Mouse (Mus musculus): Measurements from ENCODE around the gene Fbxo34. TPM values are rescaled to one million over a fixed set of nuclear protein-coding genes. Genes with fewer than 3 reads are reported as not detected.

Fbxo34 gene
- polyA plus RNA-seq, 1 experiment from 2014 or later, result 19.8 TPM

DNA sequence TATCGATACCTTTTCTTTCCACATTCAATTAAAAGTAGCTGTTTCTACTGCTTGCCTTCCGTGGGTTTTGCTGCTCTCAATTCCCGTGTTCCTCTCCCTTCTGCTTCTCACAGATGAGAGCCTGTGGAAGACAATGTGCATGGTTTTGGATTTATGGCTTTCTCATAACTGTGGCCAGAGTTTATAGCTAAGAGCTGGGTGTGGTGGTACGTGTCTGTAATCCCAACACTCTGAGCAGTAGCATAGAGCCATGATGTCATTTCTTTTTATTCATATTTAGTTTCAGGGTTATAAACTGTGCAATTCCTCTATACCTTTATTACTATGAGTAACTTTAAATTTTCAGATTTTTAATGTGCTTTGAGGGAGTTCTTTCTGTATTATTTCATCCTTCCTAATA lies 60.0 kb downstream of the Fbxo34 start:
- no peak for DNase-seq (ENCODE audit: low spot score)
- no peak overlapping the region for H3K27ac ChIP-seq
- WGBS, result 93% methylated on average over 4 of the region's 4 CpGs

GRCm38 (mm10) chr14:47513606-47514005 lies 63.4 kb downstream of the Fbxo34 start:
- Histone ChIP-seq H3K27me3 (ENCODE audit: insufficient read depth, poor library complexity, severe bottlenecking) (no peaks in the 10 kb centered on the region), H3K27ac (no peak overlapping the region), H3K4me3 (no peak overlapping the region), H3K4me1 (replicated peaks) (no peaks in the 10 kb centered on the region), H3K9me3 (no peaks in the 10 kb centered on the region), H3K36me3 (no peaks in the 10 kb centered on the region; the same call in 1 of the 2 replicates)
- WGBS, result 92% methylated on average over 3 of the region's 3 CpGs
- no peak for DNase-seq (ENCODE audit: low spot score)

More for the DNA sequence above, 60.0 kb downstream of the Fbxo34 start:
- Histone ChIP-seq H3K4me3 (no peak overlapping the region), H3K27me3 (ENCODE audit: insufficient read depth, poor library complexity, severe bottlenecking) (no peaks in the 10 kb centered on the region), H3K36me3 (peaks cover 11% of the 10 kb centered on the region), H3K4me1 (replicated peaks) (no peaks in the 10 kb centered on the region), H3K9me3 (no peaks in the 10 kb centered on the region)

DNA sequence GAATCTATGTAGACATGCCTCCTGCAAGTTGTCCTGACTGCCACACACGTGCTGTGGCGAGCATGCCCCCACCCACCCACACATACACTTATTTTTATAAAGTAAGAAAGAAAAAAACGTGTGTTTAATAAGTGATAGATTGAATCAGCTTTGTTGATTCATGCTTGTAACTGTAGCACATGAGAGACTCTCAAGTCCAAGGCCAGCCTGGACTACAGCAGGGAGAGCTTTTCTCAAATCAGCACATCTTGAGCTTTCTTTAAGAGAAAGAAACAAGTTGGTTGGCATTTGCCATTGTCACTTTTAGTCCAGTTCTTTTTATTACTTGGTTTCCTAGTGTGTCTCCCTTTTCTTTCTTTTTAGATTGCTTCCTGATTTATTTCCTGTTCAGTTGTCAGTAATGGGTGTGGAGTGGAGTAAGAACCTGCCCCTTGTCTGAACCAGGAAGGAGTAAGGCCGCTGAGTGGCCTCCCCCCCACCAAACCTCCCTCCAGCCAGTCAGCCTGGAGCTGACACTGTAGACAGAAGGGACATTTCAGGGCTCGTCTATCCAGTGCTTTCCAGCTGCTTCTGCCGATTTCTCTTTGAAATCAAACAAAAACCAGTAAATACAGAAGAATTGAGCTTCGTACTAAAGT lies 64.7 kb downstream of the Fbxo34 start:
- no peak for DNase-seq (ENCODE audit: low spot score)
- H3K27ac ChIP-seq, result no peak overlapping the region

GRCm38 (mm10) chr14:47515636-47516035 lies 65.4 kb downstream of the Fbxo34 start:
- H3K36me3 ChIP-seq, result no peaks in the 10 kb centered on the region; the same call in 1 of the 2 replicates
- no peaks in the 10 kb centered on the region for H3K9me3 ChIP-seq
- 87% methylated on average over 8 of the region's 8 CpGs for WGBS
- no peak overlapping the region for H3K27ac ChIP-seq
- no peaks in the 10 kb centered on the region for H3K4me1 ChIP-seq (replicated peaks)
- no peaks in the 10 kb centered on the region for H3K27me3 ChIP-seq (ENCODE audit: insufficient read depth, poor library complexity, severe bottlenecking)
- no peak overlapping the region for H3K4me3 ChIP-seq
- DNase-seq (ENCODE audit: low spot score), result no peak

More for the DNA sequence above, 64.7 kb downstream of the Fbxo34 start:
- no peaks in the 10 kb centered on the region for H3K4me1 ChIP-seq (replicated peaks)
- WGBS, result 77% methylated on average over 7 of the region's 7 CpGs
- H3K27me3 ChIP-seq (ENCODE audit: insufficient read depth, poor library complexity, severe bottlenecking), result no peaks in the 10 kb centered on the region
- H3K4me3 ChIP-seq, result no peak overlapping the region
- no peaks in the 10 kb centered on the region for H3K9me3 ChIP-seq
- H3K36me3 ChIP-seq, result no peaks in the 10 kb centered on the region; the same call in 1 of the 2 replicates

DNA sequence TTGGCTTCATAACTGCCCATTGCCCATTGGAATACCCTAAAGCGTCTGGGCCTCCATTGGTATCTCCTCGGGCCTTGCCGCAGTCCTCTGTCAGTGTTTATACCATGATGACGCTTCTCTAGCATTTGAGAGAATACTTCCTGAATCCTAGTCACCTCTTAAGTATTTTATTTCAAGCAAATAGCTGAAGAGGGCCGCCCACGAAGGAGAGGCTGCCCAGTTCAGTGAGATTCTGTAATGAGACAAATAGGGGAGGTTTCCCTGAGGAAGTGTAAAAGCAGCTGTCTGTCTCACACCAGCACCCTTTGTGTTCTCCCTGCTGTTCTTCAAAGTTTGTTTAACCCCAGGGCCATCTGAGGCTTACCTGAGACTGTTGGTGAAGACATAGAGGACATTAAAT lies 66.5 kb downstream of the Fbxo34 start:
- no peak for DNase-seq (ENCODE audit: low spot score)
- Histone ChIP-seq H3K4me1 (replicated peaks) (no peaks in the 10 kb centered on the region), H3K4me3 (no peak overlapping the region), H3K9me3 (no peaks in the 10 kb centered on the region), H3K27ac (no peak overlapping the region), H3K27me3 (ENCODE audit: insufficient read depth, poor library complexity, severe bottlenecking) (no peaks in the 10 kb centered on the region), H3K36me3 (no peaks in the 10 kb centered on the region)
- WGBS, result 87% methylated on average over 6 of the region's 6 CpGs

DNA sequence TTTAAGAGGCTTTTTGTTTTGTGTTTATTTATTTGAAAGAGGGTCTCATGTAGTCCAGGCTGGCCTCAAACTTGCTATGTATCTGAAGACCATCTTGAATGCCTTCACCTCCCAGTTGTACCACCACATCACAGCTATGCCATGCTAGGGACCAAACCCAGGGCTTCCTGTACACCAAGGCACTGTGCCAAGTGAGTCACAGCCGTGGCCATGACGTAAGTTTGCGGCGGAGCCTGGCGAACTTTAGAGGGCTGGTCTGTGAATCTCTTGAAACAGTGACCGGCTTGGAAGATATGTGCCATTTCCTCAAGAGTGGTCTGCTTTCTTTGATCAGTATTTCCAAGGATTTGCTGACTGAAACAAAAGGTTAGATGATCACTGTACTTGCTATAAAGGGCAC lies 68.4 kb downstream of the Fbxo34 start:
- 96% methylated on average over 6 of the region's 6 CpGs for WGBS
- no peaks in the 10 kb centered on the region for H3K4me1 ChIP-seq (replicated peaks)
- H3K4me3 ChIP-seq, result no peak overlapping the region
- no peaks in the 10 kb centered on the region for H3K36me3 ChIP-seq
- no peaks in the 10 kb centered on the region for H3K27me3 ChIP-seq (ENCODE audit: insufficient read depth, poor library complexity, severe bottlenecking)
- H3K9me3 ChIP-seq, result no peaks in the 10 kb centered on the region
- DNase-seq (ENCODE audit: low spot score), result no peak
- no peak overlapping the region for H3K27ac ChIP-seq

GRCm38 (mm10) chr14:47520751-47521449 lies 70.7 kb downstream of the Fbxo34 start:
- no peaks in the 10 kb centered on the region for H3K36me3 ChIP-seq
- H3K4me1 ChIP-seq (replicated peaks), result no peaks in the 10 kb centered on the region
- no peak for DNase-seq (ENCODE audit: low spot score)
- H3K9me3 ChIP-seq, result no peaks in the 10 kb centered on the region
- no peak overlapping the region for H3K4me3 ChIP-seq
- H3K27ac ChIP-seq, result no peak overlapping the region
- no peaks in the 10 kb centered on the region for H3K27me3 ChIP-seq (ENCODE audit: insufficient read depth, poor library complexity, severe bottlenecking)
- WGBS, result 89% methylated on average over 13 of the region's 13 CpGs

GRCm38 (mm10) chr14:47521609-47522008 lies 71.4 kb downstream of the Fbxo34 start:
- WGBS, result 84% methylated on average over 1 of the region's 1 CpGs
- DNase-seq (ENCODE audit: low spot score), result no peak
- Histone ChIP-seq H3K4me3 (no peak overlapping the region), H3K27me3 (ENCODE audit: insufficient read depth, poor library complexity, severe bottlenecking) (no peaks in the 10 kb centered on the region), H3K27ac (no peak overlapping the region), H3K4me1 (replicated peaks) (no peaks in the 10 kb centered on the region), H3K9me3 (no peaks in the 10 kb centered on the region), H3K36me3 (no peaks in the 10 kb centered on the region)

- no peaks in the 10 kb centered on the region for H3K36me3 ChIP-seq
- no peaks in the 10 kb centered on the region for H3K4me1 ChIP-seq (replicated peaks)
- H3K9me3 ChIP-seq, result no peaks in the 10 kb centered on the region
- WGBS, result 92% methylated on average over 7 of the region's 7 CpGs
- no peak for DNase-seq (ENCODE audit: low spot score)
- no peak overlapping the region for H3K27ac ChIP-seq
- no peaks in the 10 kb centered on the region for H3K27me3 ChIP-seq (ENCODE audit: insufficient read depth, poor library complexity, severe bottlenecking)
- no peak overlapping the region for H3K4me3 ChIP-seq
Observed at GRCm38 (mm10) chr14:47522301-47522700, 72.1 kb downstream of the Fbxo34 start.

- DNase-seq (ENCODE audit: low spot score), result no peak
- no peak overlapping the region for H3K4me3 ChIP-seq
- WGBS, result 89% methylated on average over 8 of the region's 8 CpGs
- peaks cover 10% of the 10 kb centered on the region for H3K36me3 ChIP-seq
- H3K27me3 ChIP-seq (ENCODE audit: insufficient read depth, poor library complexity, severe bottlenecking), result no peaks in the 10 kb centered on the region
- no peak overlapping the region for H3K27ac ChIP-seq
- H3K9me3 ChIP-seq, result no peaks in the 10 kb centered on the region
- H3K4me1 ChIP-seq (replicated peaks), result no peaks in the 10 kb centered on the region
Observed at GRCm38 (mm10) chr14:47525374-47525773, 75.2 kb downstream of the Fbxo34 start.

DNA sequence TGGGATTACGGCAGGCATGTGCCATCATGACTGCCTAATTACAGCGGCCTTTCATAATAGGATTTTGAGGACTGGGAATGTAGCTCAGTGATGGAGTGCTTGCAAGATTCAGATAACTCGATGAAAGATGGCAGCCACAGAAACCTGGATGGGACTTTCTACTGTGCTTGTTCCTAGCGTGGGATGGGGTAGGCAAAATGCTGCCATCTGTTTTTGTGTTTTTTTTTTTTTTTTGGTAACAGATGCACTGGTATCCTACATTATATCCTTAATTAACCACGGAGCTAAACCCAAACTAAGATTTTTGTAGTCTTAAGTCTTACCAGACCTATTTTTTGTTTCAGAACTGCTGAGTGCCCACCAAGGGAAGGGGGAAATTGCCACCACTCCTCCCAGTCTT lies 75.6 kb downstream of the Fbxo34 start:
- WGBS, result 91% methylated on average over 5 of the region's 5 CpGs
- DNase-seq (ENCODE audit: low spot score), result no peak

GRCm38 (mm10) chr14:47527833-47528232 lies 77.6 kb downstream of the Fbxo34 start:
- DNase-seq (ENCODE audit: low spot score), result no peak
- 91% methylated on average over 2 of the region's 2 CpGs for WGBS
- H3K9me3 ChIP-seq, result no peaks in the 10 kb centered on the region

More for the DNA sequence above, 75.6 kb downstream of the Fbxo34 start:
- peaks cover 15% of the 10 kb centered on the region for H3K36me3 ChIP-seq
- H3K9me3 ChIP-seq, result no peaks in the 10 kb centered on the region
- H3K4me3 ChIP-seq, result no peak overlapping the region
- H3K27me3 ChIP-seq (ENCODE audit: insufficient read depth, poor library complexity, severe bottlenecking), result no peaks in the 10 kb centered on the region
- no peaks in the 10 kb centered on the region for H3K4me1 ChIP-seq (replicated peaks)
- H3K27ac ChIP-seq, result no peak overlapping the region

DNA sequence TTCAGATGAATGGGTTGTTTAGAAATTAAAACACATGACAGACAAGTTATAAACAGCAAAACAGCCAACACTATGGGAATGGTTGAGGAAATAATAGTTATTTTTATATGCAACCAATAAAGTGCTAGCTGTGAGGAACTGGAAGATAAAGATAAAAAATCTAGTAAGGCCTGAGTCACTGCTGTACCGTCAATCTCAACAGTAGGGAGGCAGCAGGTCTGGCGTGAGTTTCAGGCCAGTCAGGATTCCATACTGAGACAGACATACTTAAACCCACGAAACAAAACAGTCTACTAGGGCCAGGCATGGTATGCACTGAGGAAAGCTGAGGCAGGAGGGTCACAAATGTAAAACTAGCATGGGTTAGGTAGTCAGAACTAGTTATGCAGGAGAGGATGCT lies 78.1 kb downstream of the Fbxo34 start:
- Histone ChIP-seq H3K27ac (no peak overlapping the region), H3K4me3 (no peak overlapping the region), H3K27me3 (ENCODE audit: insufficient read depth, poor library complexity, severe bottlenecking) (no peaks in the 10 kb centered on the region), H3K9me3 (no peaks in the 10 kb centered on the region), H3K36me3 (peaks cover 30% of the 10 kb centered on the region), H3K4me1 (replicated peaks) (no peaks in the 10 kb centered on the region; the same call in 1 of the 2 replicates)
- no peak for DNase-seq (ENCODE audit: low spot score)
- WGBS, result 86% methylated on average over 3 of the region's 3 CpGs

More at GRCm38 (mm10) chr14:47527833-47528232, 77.6 kb downstream of the Fbxo34 start:
- Histone ChIP-seq H3K27me3 (ENCODE audit: insufficient read depth, poor library complexity, severe bottlenecking) (no peaks in the 10 kb centered on the region), H3K4me1 (replicated peaks) (no peaks in the 10 kb centered on the region), H3K36me3 (peaks cover 30% of the 10 kb centered on the region), H3K4me3 (no peak overlapping the region), H3K27ac (no peak overlapping the region)

All from hindbrain, embryonic 10.5 days (tissue).